Mouse (Mus musculus) urinary bladder, postnatal 0 days (tissue): Measurements from ENCODE around the gene Olfr161. TPM values are rescaled to one million over a fixed set of nuclear protein-coding genes. Genes with fewer than 3 reads are reported as not detected.

Source experiments
- polyA plus RNA-seq: library from polyadenylated mRNA; unstranded; fragments of >200 nt; fragmentation: Nextera tagmentation; extraction: Ambion mirVana; gene quantifications from 2 replicates; pipeline ENCODE4 v1.2.1, GENCODE M21; 2015

The Olfr161 gene
- not detected in 2 replicates for polyA plus RNA-seq

GRCm38 (mm10) chr16:3590691-3591090 lies at the start of gene Olfr161:
TSS of gene Olfr161 (plus strand) at chr16:3591042.

Other genes with a start within 250 kb of the Olfr161 start
- 0.05 TPM in 1 of 2 replicates, not detected in the other for gene Mefv, start 127.1 kb downstream of the Olfr161 start, polyA plus RNA-seq
- gene Zfp263, start 153.1 kb downstream of the Olfr161 start, polyA plus RNA-seq, result 24.0 and 24.1 TPM in 2 replicates
- not detected in 2 replicates for gene Olfr15, start 239.8 kb downstream of the Olfr161 start, polyA plus RNA-seq